Mouse (Mus musculus) MN1 (cell line): ENCODE measurements at regions not wholly inside any gene's neighbourhood (a gene's known extent, or its start where the extent isn't known, plus 50 kb on each side); places are given as distances from the start of the nearest gene placed in this dataset.

Experiments used
- DNase-seq: peaks from one replicate; pipeline ENCODE4 v3.0.0-alpha.2; 2016; ENCODE audit warnings: low spot score

- no peak for DNase-seq
Observed at GRCm38 (mm10) chr13:29019839-29020238, 66.3 kb upstream of the Sox4 start.

- no peak for DNase-seq
Observed at GRCm38 (mm10) chr13:29016145-29016651, 62.7 kb upstream of the Sox4 start.

GRCm38 (mm10) chr13:29015605-29015994, 62.1 kb upstream of the Sox4 start:
- peak; percentile 34 for DNase-seq

GRCm38 (mm10) chr13:29014827-29015604, 61.5 kb upstream of the Sox4 start:
- DNase-seq = peak; percentile 26

- peak; percentile 36 for DNase-seq
Observed at GRCm38 (mm10) chr13:29014066-29014826, 60.7 kb upstream of the Sox4 start.

- no peak for DNase-seq
Observed at GRCm38 (mm10) chr13:29006467-29006866, 53.0 kb upstream of the Sox4 start.
